Mouse (Mus musculus) heart, embryonic 15.5 days (tissue): ENCODE data around the gene Mrtfb. TPM values are rescaled to one million over a fixed set of nuclear protein-coding genes. Genes with fewer than 3 reads are reported as not detected.
A peak's percentile ranks its signal among the peaks of the same experiment; 100 is the strongest.

Source experiments
- ATAC-seq: fragments of 200-750 bp; cut with Nextera tagmentation; replicated peaks from 2 replicates; pipeline ENCODE4 v1.8.0; 2017; ENCODE audit warnings: low read depth, moderate TSS enrichment; ENCODE audit not compliant: insufficient number of reproducible peaks, insufficient read depth, low FRiP score
- H3K27ac ChIP-seq: fragments of 300-500 bp; sonication (generic); 2 replicates; pipeline ENCODE4 v1.5.1; 2015; ENCODE audit warnings: mild to moderate bottlenecking, inconsistent platforms
- H3K27me3 ChIP-seq: fragments of 300-500 bp; sonication (generic); 2 replicates; pipeline ENCODE4 v1.6.1; 2015; ENCODE audit warnings: inconsistent platforms
- H3K36me3 ChIP-seq: fragments of 300-500 bp; sonication (generic); 2 replicates; pipeline ENCODE4 v1.6.1; 2015; ENCODE audit warnings: mild to moderate bottlenecking, inconsistent platforms
- H3K4me1 ChIP-seq: fragments of 300-500 bp; sonication (generic); replicated peaks from 2 replicates; pipeline ENCODE4 v1.6.1; 2015; ENCODE audit warnings: inconsistent platforms
- H3K4me2 ChIP-seq: fragments of 300-500 bp; sonication (generic); 2 replicates; pipeline ENCODE4 v1.6.1; 2015; ENCODE audit warnings: inconsistent platforms, mild to moderate bottlenecking, moderate library complexity
- H3K4me3 ChIP-seq: fragments of 300-500 bp; sonication (generic); 2 replicates; pipeline ENCODE4 v1.5.1; 2015; ENCODE audit warnings: mild to moderate bottlenecking, inconsistent platforms
- H3K9ac ChIP-seq: fragments of 300-500 bp; sonication (generic); 2 replicates; pipeline ENCODE4 v1.6.1; 2015; ENCODE audit warnings: mild to moderate bottlenecking, inconsistent platforms
- H3K9me3 ChIP-seq: fragments of 300-500 bp; sonication (generic); replicated peaks from 2 replicates; pipeline ENCODE4 v1.6.1; 2016; ENCODE audit warnings: inconsistent platforms
- WGBS: fragments of 180-500 bp; shearing (Covaris S2); methylation state at CpG from one replicate; pipeline ENCODE4 v1.1.7; 2015; ENCODE audit warnings: mixed read lengths; 5-methylcytosine and 5-hydroxymethylcytosine counted together
- polyA plus RNA-seq: library from polyadenylated mRNA; unstranded; fragments of >200 nt; fragmentation: Nextera tagmentation; extraction: Ambion mirVana; gene quantifications from 2 replicates; pipeline ENCODE4 v1.2.1, GENCODE M21; 2015

Gene Mrtfb
- 14.0 and 15.5 TPM in 2 replicates for polyA plus RNA-seq

DNA sequence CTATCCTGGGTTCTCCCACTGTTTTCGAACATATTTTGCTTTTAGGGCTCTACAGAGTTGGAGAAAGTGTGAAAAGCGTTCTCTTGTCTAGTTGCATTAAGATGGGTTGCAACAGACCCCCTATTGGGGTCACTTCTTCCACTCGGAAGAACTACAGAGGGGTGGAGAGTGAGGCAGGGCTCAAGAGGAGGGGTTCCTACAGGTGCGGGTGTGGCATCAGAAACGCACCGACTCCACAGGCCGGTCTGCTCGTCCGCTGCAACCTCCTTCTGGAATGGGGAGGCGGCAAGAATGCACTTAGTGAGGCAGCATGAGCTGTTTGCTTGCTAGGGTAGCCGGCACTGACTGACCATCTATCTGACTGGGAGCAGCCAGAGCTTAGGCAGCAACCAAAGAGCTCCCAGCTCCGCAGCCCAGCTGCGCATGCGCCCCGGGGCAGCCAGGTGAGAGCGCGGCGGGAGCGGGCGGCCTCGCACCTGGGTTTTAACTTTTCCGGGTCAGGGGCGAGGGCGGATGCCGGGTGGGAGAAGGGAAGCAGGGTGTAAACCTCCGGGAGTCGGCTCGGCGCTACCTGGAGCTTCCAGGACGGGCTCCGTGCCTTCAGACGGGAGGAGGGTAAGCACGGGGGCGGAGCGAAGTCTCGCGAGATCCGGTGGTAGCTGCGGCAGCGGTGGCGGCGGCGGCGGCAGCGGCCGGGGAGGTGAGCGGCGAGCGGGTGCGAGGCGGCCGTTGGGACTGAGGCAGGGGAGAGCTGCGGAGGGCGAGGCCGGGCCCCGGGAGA, at the start of gene Mrtfb:
Mrtfb (plus strand) TSS at position 627 of the 781 bp plus-strand sequence.
- H3K9me3 ChIP-seq: no peaks in the 10 kb centered on the region
- H3K4me3 ChIP-seq: peak within 1 kb of the TSS; percentile 95
- peak within 1 kb of the TSS; percentile 72 for H3K27ac ChIP-seq
- no peaks in the 10 kb centered on the region for H3K27me3 ChIP-seq
- peak within 1 kb of the TSS; percentile 76 for H3K4me2 ChIP-seq
- H3K4me1 ChIP-seq: peaks cover 37% of the 10 kb centered on the region
- ATAC-seq: peak; percentile 86
- under 1% methylated on average over 56 of the region's 56 CpGs for WGBS
- peak within 1 kb of the TSS; percentile 93 for H3K9ac ChIP-seq
- H3K36me3 ChIP-seq: no peaks in the 10 kb centered on the region

DNA sequence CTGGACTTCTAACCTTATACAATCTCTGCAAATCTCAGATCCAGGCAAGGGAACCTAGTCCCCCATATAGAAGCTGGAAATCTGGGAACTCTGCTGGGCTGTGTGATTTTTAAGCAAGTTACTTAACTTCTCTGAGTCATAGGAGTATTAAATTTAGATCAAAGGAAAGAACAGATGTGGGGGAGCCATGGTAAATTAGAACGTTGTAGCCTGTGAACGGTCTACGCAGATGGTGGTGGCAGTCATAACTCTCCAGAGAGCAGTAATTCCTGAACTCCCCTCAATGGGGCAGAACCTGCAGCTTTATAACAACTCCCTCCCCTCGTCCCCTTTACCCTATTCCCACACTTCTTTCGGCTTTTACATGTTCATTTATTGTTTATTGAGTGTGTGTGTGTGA, 48.6 kb upstream of the Mrtfb start:
- Histone ChIP-seq H3K4me1 (no peaks in the 10 kb centered on the region), H3K27ac (no peak overlapping the region), H3K4me3 (no peak overlapping the region), H3K27me3 (no peaks in the 10 kb centered on the region), H3K9ac (no peak overlapping the region), H3K36me3 (no peaks in the 10 kb centered on the region), H3K4me2 (no peak overlapping the region), H3K9me3 (no peaks in the 10 kb centered on the region)
- 67% methylated on average over 5 of the region's 5 CpGs for WGBS
- no peak for ATAC-seq

DNA sequence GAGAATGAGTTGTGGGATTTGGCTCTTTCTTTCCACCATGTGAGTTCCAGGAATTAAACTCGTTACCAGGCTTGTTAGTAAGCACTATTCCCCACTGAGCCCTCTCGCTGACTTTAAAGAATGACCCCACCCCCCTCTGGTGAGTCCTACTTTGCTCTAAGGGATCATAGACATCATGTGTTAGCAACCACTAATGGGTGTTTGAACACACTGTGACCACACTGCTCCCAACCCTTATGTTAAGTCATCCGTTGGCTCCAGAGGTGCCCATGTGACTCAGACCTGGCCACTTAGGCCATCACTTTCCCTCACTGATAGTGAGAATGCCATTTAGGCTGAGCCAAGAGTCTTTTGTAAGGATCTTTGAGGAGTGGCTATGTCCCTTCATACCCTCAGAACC, 48.2 kb upstream of the Mrtfb start:
- Histone ChIP-seq H3K4me1 (no peaks in the 10 kb centered on the region), H3K9ac (no peak overlapping the region), H3K4me3 (no peak overlapping the region), H3K9me3 (no peaks in the 10 kb centered on the region), H3K36me3 (no peaks in the 10 kb centered on the region), H3K4me2 (no peak overlapping the region), H3K27me3 (no peaks in the 10 kb centered on the region), H3K27ac (no peak overlapping the region)
- 43% methylated on average over 3 of the region's 3 CpGs for WGBS
- no peak for ATAC-seq

DNA sequence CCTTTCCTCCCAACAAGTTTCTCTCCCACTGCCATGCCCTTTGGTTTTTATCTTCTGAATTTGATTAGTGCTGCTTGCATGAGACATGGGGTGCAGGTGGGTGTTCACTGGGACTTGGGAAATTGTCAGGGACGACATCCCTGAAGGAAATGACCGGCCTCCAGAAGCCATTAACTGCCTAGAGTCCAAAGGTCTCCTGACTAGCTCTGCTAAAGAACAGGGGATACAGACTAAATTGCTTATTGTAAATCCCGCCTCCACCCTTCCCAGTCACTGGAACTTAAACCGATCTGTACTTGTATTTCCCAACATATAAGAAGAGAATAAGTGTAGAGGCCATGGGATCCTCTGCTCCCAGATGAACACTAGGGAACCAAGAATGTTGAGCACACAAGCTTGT, 43.5 kb upstream of the Mrtfb start:
- Histone ChIP-seq H3K9ac (no peak overlapping the region), H3K4me3 (no peak overlapping the region), H3K4me2 (no peak overlapping the region), H3K27ac (no peak overlapping the region), H3K4me1 (peaks cover 14% of the 10 kb centered on the region), H3K27me3 (no peaks in the 10 kb centered on the region), H3K36me3 (no peaks in the 10 kb centered on the region), H3K9me3 (no peaks in the 10 kb centered on the region)
- 76% methylated on average over 4 of the region's 4 CpGs for WGBS
- ATAC-seq: no peak

DNA sequence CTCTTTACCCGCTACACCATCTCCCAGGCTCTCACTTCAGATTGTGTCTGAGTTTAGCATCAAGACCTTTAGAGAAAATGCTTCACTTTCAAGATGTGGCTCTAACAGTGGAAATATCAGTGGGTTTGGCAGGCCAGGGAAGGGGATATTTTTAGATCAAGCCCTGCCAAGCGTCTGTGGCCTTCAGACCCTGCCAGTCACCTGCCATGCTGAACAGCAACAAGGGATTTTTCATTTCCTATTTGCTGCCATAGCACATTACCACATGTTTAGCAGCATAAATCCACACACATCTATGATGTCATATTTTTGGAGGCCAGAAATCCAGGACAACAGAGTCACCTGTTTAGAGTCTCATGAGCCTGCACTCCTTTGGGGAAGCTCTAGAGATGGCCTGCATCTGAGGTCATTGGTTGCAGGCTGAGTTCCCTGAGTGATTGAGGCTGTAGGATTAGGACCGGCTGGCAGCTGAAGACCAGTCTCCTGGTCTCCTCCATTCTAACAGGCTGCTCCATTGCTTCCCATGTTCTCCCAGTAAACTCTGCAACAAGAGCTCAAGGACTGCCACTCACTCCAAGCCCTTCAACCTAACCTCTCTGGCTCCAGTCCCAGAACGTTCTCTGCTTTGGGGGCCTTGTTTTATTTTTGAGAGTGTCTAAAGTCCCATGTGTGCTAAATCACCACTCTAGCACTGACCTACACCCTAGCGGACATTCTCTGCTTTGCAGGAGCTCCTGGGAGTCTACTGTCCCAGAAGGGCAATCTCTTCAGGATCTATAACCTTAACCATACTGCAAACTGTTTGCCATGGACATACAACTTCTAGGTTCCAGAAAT, 39.9 kb upstream of the Mrtfb start:
- Histone ChIP-seq H3K4me2 (no peak overlapping the region), H3K27me3 (no peaks in the 10 kb centered on the region), H3K36me3 (no peaks in the 10 kb centered on the region), H3K4me1 (peaks cover 20% of the 10 kb centered on the region), H3K9ac (no peak overlapping the region), H3K27ac (peak overlapping the region; percentile 84), H3K9me3 (no peaks in the 10 kb centered on the region), H3K4me3 (no peak overlapping the region)
- peak; percentile 56; the same call in 1 of the 2 replicates for ATAC-seq
- WGBS: 46% methylated on average over 5 of the region's 5 CpGs

DNA sequence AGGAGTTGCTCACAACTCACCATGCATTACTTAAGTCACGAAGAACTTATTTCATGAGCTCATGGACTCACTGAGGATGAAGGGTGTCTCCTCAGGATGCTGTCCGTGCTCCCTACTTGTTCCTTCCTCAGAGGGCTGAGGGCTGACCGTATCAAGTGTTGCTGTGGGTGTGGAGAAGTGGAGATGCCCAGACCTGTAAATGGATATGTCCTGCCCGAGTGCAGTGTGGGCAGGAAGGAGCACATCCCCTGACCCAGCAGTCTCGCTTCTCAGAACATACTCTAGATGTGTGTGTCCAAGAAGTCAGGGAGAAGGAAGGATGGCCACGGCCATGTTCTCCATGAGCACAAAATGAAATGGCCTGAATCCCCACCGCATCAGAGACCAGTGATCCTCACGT, 38.3 kb upstream of the Mrtfb start:
- H3K9me3 ChIP-seq: no peaks in the 10 kb centered on the region
- H3K36me3 ChIP-seq: no peaks in the 10 kb centered on the region
- no peak overlapping the region for H3K4me2 ChIP-seq
- no peaks in the 10 kb centered on the region for H3K27me3 ChIP-seq
- 81% methylated on average over 8 of the region's 8 CpGs for WGBS
- H3K27ac ChIP-seq: no peak overlapping the region
- no peak overlapping the region for H3K9ac ChIP-seq
- no peak overlapping the region for H3K4me3 ChIP-seq
- peaks cover 20% of the 10 kb centered on the region for H3K4me1 ChIP-seq
- no peak for ATAC-seq

DNA sequence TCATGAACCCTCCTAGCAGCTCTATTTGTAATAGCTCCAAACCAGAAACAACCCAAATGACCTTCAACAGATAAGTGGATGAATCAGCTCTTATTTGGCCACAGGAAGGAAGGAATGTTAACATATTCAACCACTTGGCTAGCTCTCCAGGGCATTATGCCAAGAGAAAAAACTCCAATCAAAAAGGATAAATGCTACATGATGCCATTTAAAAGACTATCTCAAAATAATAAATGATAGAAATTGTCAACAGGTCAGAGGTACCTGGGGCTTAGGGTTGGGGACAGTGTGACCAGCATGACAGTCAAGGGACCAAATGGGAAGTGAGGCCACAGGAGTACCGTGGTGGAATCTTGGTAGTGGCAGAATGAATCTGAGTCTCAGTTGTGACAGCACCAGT, 34.8 kb upstream of the Mrtfb start:
- Histone ChIP-seq H3K9me3 (no peaks in the 10 kb centered on the region), H3K27me3 (no peaks in the 10 kb centered on the region), H3K4me2 (no peak overlapping the region), H3K9ac (no peak overlapping the region), H3K36me3 (no peaks in the 10 kb centered on the region), H3K4me1 (peaks cover 13% of the 10 kb centered on the region), H3K27ac (no peak overlapping the region; the same call in 1 of the 2 replicates), H3K4me3 (no peak overlapping the region)
- 48% methylated on average over 1 of the region's 1 CpGs for WGBS
- ATAC-seq: no peak

DNA sequence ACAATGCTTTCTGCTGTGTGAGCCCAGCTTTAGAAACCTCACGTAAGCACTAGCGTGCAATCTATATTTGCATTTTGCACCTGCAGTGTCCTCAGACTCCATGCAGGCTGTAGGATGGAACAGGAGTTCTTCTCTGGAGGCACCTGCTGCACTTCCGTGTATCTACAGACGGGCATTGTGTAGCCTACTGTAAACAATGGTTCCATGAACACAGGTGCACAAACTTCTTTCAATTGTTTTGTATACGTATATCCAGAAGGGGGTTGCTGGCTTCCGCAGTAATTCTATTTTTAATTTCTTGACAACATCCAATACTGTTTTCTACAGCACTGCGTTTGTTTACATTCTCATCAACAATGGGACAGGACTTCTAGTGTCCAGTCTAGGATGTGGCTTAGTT, 24.2 kb upstream of the Mrtfb start:
- Histone ChIP-seq H3K9me3 (no peaks in the 10 kb centered on the region), H3K9ac (no peak overlapping the region), H3K4me1 (no peaks in the 10 kb centered on the region), H3K27ac (peak overlapping the region; percentile 53), H3K36me3 (no peaks in the 10 kb centered on the region), H3K4me2 (no peak overlapping the region), H3K27me3 (no peaks in the 10 kb centered on the region), H3K4me3 (no peak overlapping the region)
- ATAC-seq: no peak
- WGBS: 80% methylated on average over 7 of the region's 7 CpGs

DNA sequence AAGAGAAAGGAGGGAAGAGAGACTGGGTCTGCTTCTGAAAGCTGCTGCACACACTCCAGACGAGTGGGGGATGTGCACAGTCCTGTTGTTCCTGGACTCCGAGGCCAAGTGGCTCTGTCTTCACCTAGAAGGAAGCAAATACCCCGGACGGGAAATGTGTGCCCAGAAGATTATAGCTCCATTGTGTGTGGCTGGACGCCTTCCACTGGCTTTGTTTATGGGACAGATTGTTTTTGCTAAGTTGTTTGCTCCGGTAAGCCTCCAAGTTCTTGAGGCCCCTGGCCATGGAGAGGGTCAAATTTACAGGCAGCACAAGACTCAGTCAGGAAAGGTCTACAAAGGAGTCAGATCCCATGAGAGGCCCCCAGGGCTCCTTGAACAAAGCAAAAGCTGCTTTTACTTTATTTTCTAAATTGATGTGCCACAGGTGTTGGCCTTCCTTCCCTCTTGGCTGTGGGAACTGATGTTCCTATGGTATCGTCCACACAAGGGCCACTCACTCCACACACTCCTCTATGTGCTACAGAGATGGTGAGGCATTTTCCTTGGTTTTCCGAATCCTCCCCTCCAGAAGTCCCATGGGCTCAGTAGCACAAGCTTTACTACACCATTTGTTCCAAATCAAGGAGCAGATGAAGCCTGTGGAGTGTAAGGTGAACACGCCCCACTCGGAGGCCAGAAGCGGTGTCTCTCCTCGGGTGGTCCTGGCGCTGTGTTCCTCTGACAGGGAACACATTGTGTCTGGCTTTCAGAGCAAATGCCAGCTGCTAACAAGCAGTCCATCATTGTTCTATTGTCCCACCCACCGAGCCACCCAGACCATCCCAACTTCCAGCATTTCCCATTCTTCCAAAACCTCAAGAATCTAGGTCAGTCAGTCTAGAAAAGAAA, 23.1 kb upstream of the Mrtfb start:
- no peaks in the 10 kb centered on the region for H3K27me3 ChIP-seq
- H3K36me3 ChIP-seq: no peaks in the 10 kb centered on the region
- H3K4me3 ChIP-seq: no peak overlapping the region
- peak; percentile 89 for ATAC-seq
- no peak overlapping the region for H3K4me2 ChIP-seq
- 47% methylated on average over 14 of the region's 14 CpGs for WGBS
- H3K9me3 ChIP-seq: no peaks in the 10 kb centered on the region
- H3K4me1 ChIP-seq: no peaks in the 10 kb centered on the region
- H3K9ac ChIP-seq: no peak overlapping the region
- peak overlapping the region; percentile 74 for H3K27ac ChIP-seq

DNA sequence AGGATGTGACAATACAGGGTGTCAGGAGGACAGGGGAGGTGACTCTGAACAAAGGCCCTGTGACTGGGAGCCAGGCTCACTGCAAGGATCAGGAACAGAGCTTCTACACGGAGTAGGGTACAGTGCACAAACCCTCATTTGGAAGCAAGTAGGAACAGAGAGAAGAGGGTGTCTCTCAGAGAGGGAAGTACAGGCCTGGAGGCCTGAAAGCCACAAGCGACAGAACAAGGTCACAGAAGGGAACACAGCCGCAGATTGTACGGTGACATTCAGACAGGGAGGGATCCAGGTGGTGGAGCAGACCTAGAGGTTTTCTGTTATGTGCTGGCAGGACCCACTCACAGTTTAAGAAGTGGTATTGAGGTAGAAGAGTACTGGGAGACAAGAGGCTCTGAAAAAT, 17.2 kb upstream of the Mrtfb start:
- no peak for ATAC-seq
- WGBS: 54% methylated on average over 4 of the region's 4 CpGs

DNA sequence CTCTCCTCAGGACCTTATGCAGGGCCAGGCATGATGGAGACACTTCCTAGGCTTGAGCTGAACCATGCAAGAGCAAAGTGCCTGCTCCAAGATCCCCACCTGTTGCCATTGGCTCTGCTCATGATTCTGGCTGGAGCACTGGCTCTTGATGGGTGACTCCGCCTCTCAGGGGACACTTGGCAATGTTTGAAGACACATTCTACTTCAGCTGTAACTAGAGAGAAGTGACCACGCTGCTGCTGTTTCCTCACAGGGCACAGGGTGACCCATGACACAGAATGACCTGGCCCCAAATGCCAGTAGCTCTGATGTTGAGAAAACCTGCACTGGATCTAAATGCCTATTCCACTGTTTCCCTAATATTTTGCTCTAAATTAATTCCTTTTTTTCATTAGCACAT, 16.7 kb upstream of the Mrtfb start:
- Histone ChIP-seq H3K9me3 (no peaks in the 10 kb centered on the region), H3K27me3 (no peaks in the 10 kb centered on the region), H3K9ac (no peak overlapping the region), H3K4me3 (no peak overlapping the region), H3K36me3 (no peaks in the 10 kb centered on the region), H3K27ac (no peak overlapping the region), H3K4me1 (no peaks in the 10 kb centered on the region), H3K4me2 (no peak overlapping the region)
- ATAC-seq: no peak
- WGBS: 72% methylated on average over 2 of the region's 2 CpGs

More for the DNA sequence above, 17.2 kb upstream of the Mrtfb start:
- Histone ChIP-seq H3K4me2 (no peak overlapping the region), H3K27me3 (no peaks in the 10 kb centered on the region), H3K36me3 (no peaks in the 10 kb centered on the region), H3K27ac (no peak overlapping the region), H3K9me3 (no peaks in the 10 kb centered on the region), H3K4me3 (no peak overlapping the region), H3K9ac (no peak overlapping the region), H3K4me1 (no peaks in the 10 kb centered on the region)
